Mouse (Mus musculus) midbrain, embryonic 12.5 days (tissue): ENCODE data around the gene Syn2. TPM values are rescaled to one million over a fixed set of nuclear protein-coding genes. Genes with fewer than 3 reads are reported as not detected.
"Not testable (repeated sequence)": the region's sequence is repeated elsewhere in the genome, so short reads cannot be mapped to it uniquely, and the experiment has no call there.

Experiments
- ATAC-seq: fragments of 200-750 bp; cut with Nextera tagmentation; 2 replicates; pipeline ENCODE4 v1.8.0; 2017; ENCODE audit warnings: low read depth, moderate TSS enrichment, moderate library complexity; ENCODE audit not compliant: low FRiP score
- H3K27ac ChIP-seq: fragments of 300-500 bp; sonication (generic); replicated peaks from 2 replicates; pipeline ENCODE4 v1.5.1; 2016; ENCODE audit warnings: mild to moderate bottlenecking
- H3K27me3 ChIP-seq: fragments of 300-500 bp; sonication (generic); 2 replicates; pipeline ENCODE4 v1.6.1; 2016; ENCODE audit warnings: mild to moderate bottlenecking
- H3K36me3 ChIP-seq: fragments of 300-500 bp; sonication (generic); 2 replicates; pipeline ENCODE4 v1.6.1; 2016
- H3K4me1 ChIP-seq: fragments of 300-500 bp; sonication (generic); 2 replicates; pipeline ENCODE4 v1.6.1; 2016
- H3K4me2 ChIP-seq: fragments of 300-500 bp; sonication (generic); replicated peaks from 2 replicates; pipeline ENCODE4 v1.6.1; 2016; ENCODE audit warnings: mild to moderate bottlenecking, moderate library complexity
- H3K4me3 ChIP-seq: fragments of 300-500 bp; sonication (generic); 2 replicates; pipeline ENCODE4 v1.5.1; 2016; ENCODE audit warnings: mild to moderate bottlenecking
- H3K9ac ChIP-seq: fragments of 300-500 bp; sonication (generic); replicated peaks from 2 replicates; pipeline ENCODE4 v1.6.1; 2016; ENCODE audit warnings: mild to moderate bottlenecking, moderate library complexity
- H3K9me3 ChIP-seq: fragments of 300-500 bp; sonication (generic); 2 replicates; pipeline ENCODE4 v1.6.1; 2016; ENCODE audit warnings: mild to moderate bottlenecking
- WGBS: fragments of 180-500 bp; shearing (Covaris S2); methylation state at CpG from one replicate; pipeline ENCODE4 v1.1.7; 2016; 5-methylcytosine and 5-hydroxymethylcytosine counted together
- polyA plus RNA-seq: library from polyadenylated mRNA; unstranded; fragments of >200 nt; fragmentation: Nextera tagmentation; extraction: Ambion mirVana; gene quantifications from 2 replicates; pipeline ENCODE4 v1.2.1, GENCODE M21; 2016

Gene Syn2
- polyA plus RNA-seq, 1 experiment from 2014 or later, result 6.6 TPM

- H3K9ac ChIP-seq, result no peak overlapping the region
- no peak for ATAC-seq
- H3K27me3 ChIP-seq, result no peaks in the 10 kb centered on the region
- no peak overlapping the region for H3K4me2 ChIP-seq
- no peak overlapping the region for H3K27ac ChIP-seq
- H3K9me3 ChIP-seq, result no peaks in the 10 kb centered on the region
- H3K36me3 ChIP-seq, result no peaks in the 10 kb centered on the region
- WGBS, result 86% methylated on average over 4 of the region's 4 CpGs
- H3K4me3 ChIP-seq, result no peak overlapping the region
- no peaks in the 10 kb centered on the region for H3K4me1 ChIP-seq
Observed at GRCm38 (mm10) chr6:115231836-115232235, 97.1 kb downstream of the Syn2 start.

GRCm38 (mm10) chr6:115232562-115232961 lies 97.9 kb downstream of the Syn2 start:
- H3K27me3 ChIP-seq, result no peaks in the 10 kb centered on the region
- H3K9ac ChIP-seq, result no peak overlapping the region
- 89% methylated on average over 1 of the region's 1 CpGs for WGBS
- H3K9me3 ChIP-seq, result no peaks in the 10 kb centered on the region
- no peak overlapping the region for H3K4me3 ChIP-seq
- no peaks in the 10 kb centered on the region for H3K36me3 ChIP-seq
- H3K4me2 ChIP-seq, result no peak overlapping the region
- ATAC-seq, result no peak
- no peak overlapping the region for H3K27ac ChIP-seq
- H3K4me1 ChIP-seq, result no peaks in the 10 kb centered on the region

- ATAC-seq, result no peak
- no peak overlapping the region for H3K4me3 ChIP-seq
- H3K36me3 ChIP-seq, result no peaks in the 10 kb centered on the region
- no peaks in the 10 kb centered on the region for H3K9me3 ChIP-seq
- no peaks in the 10 kb centered on the region for H3K4me1 ChIP-seq
- WGBS, result 86% methylated on average over 9 of the region's 9 CpGs
- H3K4me2 ChIP-seq, result no peak overlapping the region
- no peak overlapping the region for H3K27ac ChIP-seq
- H3K27me3 ChIP-seq, result no peaks in the 10 kb centered on the region
- H3K9ac ChIP-seq, result no peak overlapping the region
Observed at GRCm38 (mm10) chr6:115238031-115239027, 103.6 kb downstream of the Syn2 start.

DNA sequence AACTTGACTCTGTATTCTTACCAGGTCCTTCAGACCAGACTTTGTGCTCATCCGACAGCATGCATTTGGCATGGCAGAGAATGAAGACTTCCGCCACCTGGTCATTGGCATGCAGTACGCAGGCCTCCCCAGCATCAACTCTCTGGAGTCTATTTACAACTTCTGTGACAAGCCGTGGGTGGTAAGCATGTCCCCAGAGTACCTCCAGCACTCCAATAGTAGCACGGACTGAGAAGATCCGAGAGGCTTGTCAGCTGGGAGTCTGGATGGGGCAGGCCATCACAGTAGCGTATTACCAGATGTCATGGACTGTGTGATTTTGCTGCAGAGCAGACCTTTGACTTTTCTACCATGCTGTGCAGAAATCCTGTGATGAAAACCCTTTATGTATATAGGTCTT lies 104.6 kb downstream of the Syn2 start:
- H3K27me3 ChIP-seq, result no peaks in the 10 kb centered on the region
- no peak overlapping the region for H3K4me2 ChIP-seq
- 84% methylated on average over 7 of the region's 7 CpGs for WGBS
- no peaks in the 10 kb centered on the region for H3K4me1 ChIP-seq
- H3K9me3 ChIP-seq, result no peaks in the 10 kb centered on the region
- H3K9ac ChIP-seq, result no peak overlapping the region
- H3K4me3 ChIP-seq, result no peak overlapping the region
- ATAC-seq, result no peak
- no peaks in the 10 kb centered on the region for H3K36me3 ChIP-seq
- H3K27ac ChIP-seq, result no peak overlapping the region

DNA sequence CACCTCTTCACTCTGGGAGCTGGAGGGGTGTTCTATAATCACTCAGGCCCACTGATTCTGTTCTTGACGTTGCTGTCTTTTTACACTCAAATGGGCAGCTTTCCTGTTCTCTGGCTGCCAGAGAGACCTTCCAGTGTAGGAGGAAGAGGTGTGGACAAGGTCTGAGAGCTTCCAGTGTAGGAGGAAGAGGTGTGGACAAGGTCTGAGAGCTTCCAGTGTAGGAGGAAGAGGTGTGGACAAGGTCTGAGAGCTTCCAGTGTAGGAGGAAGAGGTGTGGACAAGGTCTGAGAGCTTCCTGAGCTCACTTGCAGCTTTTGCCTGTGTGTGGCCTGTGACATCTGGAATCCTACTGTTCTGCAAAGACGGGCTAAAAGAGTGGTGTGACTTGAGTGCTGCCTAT lies 105.7 kb downstream of the Syn2 start:
- H3K4me1 ChIP-seq, ATAC-seq, H3K4me3 ChIP-seq, H3K27me3 ChIP-seq, H3K36me3 ChIP-seq, H3K4me2 ChIP-seq, H3K27ac ChIP-seq, H3K9ac ChIP-seq, H3K9me3 ChIP-seq: not testable (repeated sequence)
- WGBS, result 63% methylated on average over 2 of the region's 2 CpGs

DNA sequence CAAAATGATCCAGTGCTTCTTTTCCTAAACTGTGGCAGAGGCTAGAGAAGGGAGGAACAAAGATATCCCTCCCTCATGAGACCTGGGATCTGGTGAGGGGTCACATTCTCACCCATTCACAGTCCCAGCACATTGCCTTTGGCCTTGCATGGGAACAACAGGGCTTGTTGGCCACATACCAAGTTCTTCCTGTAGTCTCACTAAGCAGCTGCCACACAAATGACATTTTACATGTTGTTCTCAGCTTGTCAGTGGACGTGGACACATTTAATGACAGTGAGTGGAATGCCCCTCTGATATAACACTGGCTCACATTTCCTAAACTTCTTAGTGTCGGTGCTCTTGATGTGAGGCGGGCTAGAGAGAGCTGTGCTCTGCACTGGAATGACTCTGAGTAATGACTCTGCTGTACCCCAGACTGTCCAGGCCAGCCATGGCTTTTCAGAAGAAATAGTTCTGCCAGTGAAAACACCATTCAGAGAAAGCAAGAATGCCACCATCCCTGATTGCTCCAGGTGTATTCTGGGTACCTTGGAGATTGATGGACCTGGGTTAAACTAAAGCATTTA lies 106.5 kb downstream of the Syn2 start:
- no peak overlapping the region for H3K4me2 ChIP-seq
- H3K4me3 ChIP-seq, result no peak overlapping the region
- H3K9ac ChIP-seq, result no peak overlapping the region
- H3K36me3 ChIP-seq, result no peaks in the 10 kb centered on the region
- H3K9me3 ChIP-seq, result no peaks in the 10 kb centered on the region
- H3K27ac ChIP-seq, result no peak overlapping the region
- 81% methylated on average over 3 of the region's 3 CpGs for WGBS
- no peaks in the 10 kb centered on the region for H3K27me3 ChIP-seq
- H3K4me1 ChIP-seq, result no peaks in the 10 kb centered on the region
- no peak for ATAC-seq

GRCm38 (mm10) chr6:115241939-115242338 lies 107.2 kb downstream of the Syn2 start:
- Histone ChIP-seq H3K4me3 (no peak overlapping the region), H3K27ac (no peak overlapping the region), H3K9ac (no peak overlapping the region), H3K9me3 (no peaks in the 10 kb centered on the region), H3K4me2 (no peak overlapping the region), H3K27me3 (no peaks in the 10 kb centered on the region), H3K36me3 (no peaks in the 10 kb centered on the region), H3K4me1 (no peaks in the 10 kb centered on the region)
- WGBS, result 91% methylated on average over 3 of the region's 3 CpGs
- ATAC-seq, result no peak

DNA sequence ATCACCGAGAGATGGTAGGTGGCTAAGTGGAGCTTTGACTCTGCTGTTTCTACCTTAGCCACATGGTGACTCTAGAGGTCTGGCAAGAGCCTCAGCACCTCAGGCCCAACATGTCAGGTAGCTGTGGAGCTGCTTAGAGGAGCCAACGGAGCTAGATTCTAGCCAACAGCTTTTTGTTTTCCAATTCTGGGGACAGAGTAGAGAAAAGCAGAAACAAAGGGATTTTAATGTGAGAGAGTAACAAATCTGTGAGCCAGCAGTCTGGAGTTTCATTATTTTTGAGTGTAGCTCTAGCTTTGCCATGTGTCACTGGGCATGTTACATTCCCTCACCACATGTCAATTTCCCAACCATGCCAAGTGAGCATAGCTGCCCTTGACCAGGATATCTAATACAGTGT lies 109.5 kb downstream of the Syn2 start:
- 66% methylated on average over 2 of the region's 2 CpGs for WGBS
- Histone ChIP-seq H3K27ac (no peak overlapping the region), H3K27me3 (no peaks in the 10 kb centered on the region), H3K36me3 (no peaks in the 10 kb centered on the region), H3K4me2 (no peak overlapping the region), H3K4me1 (no peaks in the 10 kb centered on the region), H3K9me3 (no peaks in the 10 kb centered on the region), H3K9ac (no peak overlapping the region), H3K4me3 (no peak overlapping the region)
- no peak for ATAC-seq

DNA sequence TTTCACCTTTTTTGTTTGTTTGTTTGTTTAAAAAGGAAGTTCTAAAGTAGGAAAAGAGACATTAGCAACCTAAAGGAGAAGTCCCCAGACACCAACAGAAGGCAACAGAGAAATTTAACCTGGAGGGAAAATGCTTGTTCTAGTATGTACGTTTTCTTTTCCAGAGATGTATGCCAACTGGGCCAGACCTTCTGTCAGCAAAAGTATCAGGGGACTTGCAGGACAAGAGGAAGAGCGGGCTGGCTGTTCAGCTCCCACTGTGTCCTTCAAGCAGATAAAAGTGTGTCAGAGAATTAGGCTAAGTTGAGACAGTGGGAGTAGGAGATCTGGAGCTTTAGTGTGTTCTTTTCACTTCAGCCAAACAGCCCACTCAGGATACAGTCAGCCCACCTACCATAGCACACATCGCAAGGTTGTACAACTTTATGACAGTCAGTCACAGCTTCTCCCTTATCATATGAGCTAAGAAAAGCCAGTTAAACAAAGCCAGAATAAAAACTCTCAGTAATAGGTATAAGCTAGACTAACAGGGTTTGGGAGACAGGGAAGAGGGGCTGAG lies 110.9 kb downstream of the Syn2 start:
- no peak for ATAC-seq
- H3K36me3 ChIP-seq, result no peaks in the 10 kb centered on the region
- 87% methylated on average over 3 of the region's 3 CpGs for WGBS

GRCm38 (mm10) chr6:115251531-115251985 lies 116.9 kb downstream of the Syn2 start:
- Histone ChIP-seq H3K4me2 (peak overlapping the region; percentile 31), H3K27me3 (peaks cover 22% of the 10 kb centered on the region), H3K9ac (no peak overlapping the region), H3K27ac (no peak overlapping the region), H3K4me1 (peaks cover 14% of the 10 kb centered on the region), H3K4me3 (no peak overlapping the region), H3K36me3 (no peaks in the 10 kb centered on the region), H3K9me3 (no peaks in the 10 kb centered on the region)
- ATAC-seq, result no peak
- 9% methylated on average over 13 of the region's 13 CpGs for WGBS

More for the DNA sequence above, 110.9 kb downstream of the Syn2 start:
- Histone ChIP-seq H3K4me1 (no peaks in the 10 kb centered on the region), H3K9me3 (no peaks in the 10 kb centered on the region), H3K4me2 (no peak overlapping the region), H3K27me3 (peaks cover 10% of the 10 kb centered on the region), H3K27ac (no peak overlapping the region), H3K9ac (no peak overlapping the region), H3K4me3 (no peak overlapping the region)

- Histone ChIP-seq H3K27ac (no peak within 1 kb of the TSS), H3K9ac (no peak within 1 kb of the TSS), H3K4me2 (peak within 1 kb of the TSS; percentile 31), H3K27me3 (peaks cover 22% of the 10 kb centered on the region), H3K9me3 (no peaks in the 10 kb centered on the region), H3K36me3 (no peaks in the 10 kb centered on the region), H3K4me3 (no peak within 1 kb of the TSS), H3K4me1 (peaks cover 14% of the 10 kb centered on the region)
- no peak for ATAC-seq
- WGBS, result 26% methylated on average over 7 of the region's 10 CpGs
Observed at GRCm38 (mm10) chr6:115252099-115252873, 117.6 kb downstream of the Syn2 start, which contains the start of gene Timp4. TSS of gene Timp4 (minus strand) at chr6:115252205.
